Mouse (Mus musculus) left cerebral cortex, postnatal 14 days (tissue): Measurements from ENCODE around the gene Klk1b9. TPM values are rescaled to one million over a fixed set of nuclear protein-coding genes. Genes with fewer than 3 reads are reported as not detected.

Source experiments
- total RNA-seq, 2 experiments: library from RNA; stranded (reverse); gene quantifications; 2 replicates each; pipeline ENCODE4 v1.2.3; 2021

Klk1b9 gene
- total RNA-seq, 2 experiments from 2014 or later, result not detected

Other genes with a start within 250 kb of the Klk1b9 start
- gene Klk12, start 207.2 kb upstream of the Klk1b9 start, total RNA-seq, result not detected
- gene Klk11, start 201.5 kb upstream of the Klk1b9 start, total RNA-seq, result not detected
- gene Klk10, start 195.0 kb upstream of the Klk1b9 start, total RNA-seq, result under 1 TPM in 1 of 2 experiments, not detected in 1; 0.40 TPM
- not detected for gene Klk9, start 184.2 kb upstream of the Klk1b9 start, total RNA-seq
- 1 to 10 TPM; 3.3 to 5.5 TPM for gene Klk8, start 178.5 kb upstream of the Klk1b9 start, total RNA-seq
- gene Klk7, start 164.8 kb upstream of the Klk1b9 start, total RNA-seq, result not detected
- not detected for gene Klk6, start 151.6 kb upstream of the Klk1b9 start, total RNA-seq
- gene Klk5, start 134.1 kb upstream of the Klk1b9 start, total RNA-seq, result not detected
- not detected for gene Klk4, start 94.9 kb upstream of the Klk1b9 start, total RNA-seq
- gene Klk15, start 42.3 kb upstream of the Klk1b9 start, total RNA-seq, result not detected
- gene Klk1b8, start 25.4 kb upstream of the Klk1b9 start, total RNA-seq, result not detected
- gene Klk1b1, start 9.3 kb upstream of the Klk1b9 start, total RNA-seq, result not detected
- not detected for gene Klk1b11, start 19.8 kb downstream of the Klk1b9 start, total RNA-seq
- not detected for gene Klk1b26, start 36.1 kb downstream of the Klk1b9 start, total RNA-seq
- gene Klk1b27, start 76.2 kb downstream of the Klk1b9 start, total RNA-seq, result not detected
- gene Klk1b21, start 126.3 kb downstream of the Klk1b9 start, total RNA-seq, result not detected
- not detected for gene Klk1b22, start 136.6 kb downstream of the Klk1b9 start, total RNA-seq
- gene Klk1b16, start 160.7 kb downstream of the Klk1b9 start, total RNA-seq, result not detected
- gene Klk1b24, start 212.2 kb downstream of the Klk1b9 start, total RNA-seq, result not detected
- gene Klk1b3, start 222.1 kb downstream of the Klk1b9 start, total RNA-seq, result not detected
- not detected for gene Klk1b4, start 231.4 kb downstream of the Klk1b9 start, total RNA-seq
- not detected for gene Klk1b5, start 239.9 kb downstream of the Klk1b9 start, total RNA-seq
- gene Klk1, start 249.3 kb downstream of the Klk1b9 start, total RNA-seq, result not detected